Mouse (Mus musculus): ENCODE measurements around the gene Lrrc25.
"Not testable (repeated sequence)": the region's sequence is repeated elsewhere in the genome, so short reads cannot be mapped to it uniquely, and the experiment has no call there.

The Lrrc25 gene

DNA sequence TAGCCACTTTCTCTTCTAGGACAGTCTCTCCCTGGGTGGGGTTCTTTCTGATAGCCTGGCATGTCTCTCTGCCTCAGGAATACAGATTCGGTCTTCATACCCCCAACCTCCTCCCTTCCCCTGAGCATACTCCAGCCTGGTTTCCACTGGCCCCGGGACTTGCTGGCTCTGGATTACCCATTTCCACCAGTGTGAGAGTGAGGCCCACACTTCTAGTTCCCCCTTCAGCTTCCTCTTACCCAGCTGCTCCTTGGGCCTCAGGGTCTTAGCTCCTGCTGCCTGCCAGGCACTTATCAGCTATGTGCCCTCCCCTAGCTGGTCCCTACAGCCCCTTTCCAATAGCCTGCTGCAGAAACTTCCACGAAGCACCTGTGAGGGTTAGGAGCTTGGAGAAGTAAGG lies at the start of gene Lrrc25:
Gene Lrrc25, plus strand, starts transcription at position 262 of the 400 bp plus-strand sequence.
- no peak for DNase-seq

DNA sequence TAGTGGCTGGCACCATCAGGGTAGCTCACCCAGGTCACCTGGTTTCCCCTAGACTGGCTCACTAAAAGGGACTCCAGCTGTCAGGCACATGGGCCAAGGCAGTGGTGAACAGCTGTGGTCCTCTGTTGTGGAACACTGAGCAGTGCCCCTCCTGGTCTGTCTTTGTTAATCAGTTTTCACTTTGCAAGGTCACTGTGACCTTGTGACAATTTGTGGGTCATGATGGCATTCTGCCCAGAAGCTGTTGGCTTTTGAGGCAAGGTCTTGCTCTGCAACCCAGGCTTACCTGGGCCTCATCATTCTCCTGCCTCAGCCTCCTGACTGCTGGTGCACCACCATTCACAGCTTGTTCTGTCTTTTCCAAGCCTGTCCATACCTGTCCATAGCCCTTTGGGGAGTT lies 45.6 kb upstream of the Lrrc25 start:
- no peak for DNase-seq

DNA sequence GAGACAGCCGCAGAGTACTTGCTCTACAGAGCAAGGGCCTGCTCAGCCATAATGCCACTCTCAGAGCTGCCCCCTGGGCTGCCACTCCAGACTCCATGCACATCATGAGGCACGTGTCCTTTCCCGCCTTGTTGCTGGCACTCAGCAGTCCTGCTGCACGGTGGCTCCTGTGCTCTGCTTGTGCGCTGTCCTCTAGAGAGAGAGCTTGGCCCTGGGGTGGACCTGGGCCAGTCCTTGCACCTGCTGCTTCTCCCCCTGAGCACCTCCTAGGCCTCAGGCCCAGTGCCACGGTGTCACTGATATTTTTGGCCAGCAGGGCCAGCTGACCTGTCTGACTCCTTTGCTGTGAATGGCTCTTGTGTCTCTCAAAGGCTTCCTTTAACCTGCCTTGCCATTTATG lies 45.0 kb upstream of the Lrrc25 start:
- peak; percentile 58 for DNase-seq

GRCm38 (mm10) chr8:70574302-70574701 lies 41.7 kb upstream of the Lrrc25 start:
- DNase-seq: no peak

GRCm38 (mm10) chr8:70574915-70575314 lies 41.0 kb upstream of the Lrrc25 start:
- no peak for DNase-seq

DNA sequence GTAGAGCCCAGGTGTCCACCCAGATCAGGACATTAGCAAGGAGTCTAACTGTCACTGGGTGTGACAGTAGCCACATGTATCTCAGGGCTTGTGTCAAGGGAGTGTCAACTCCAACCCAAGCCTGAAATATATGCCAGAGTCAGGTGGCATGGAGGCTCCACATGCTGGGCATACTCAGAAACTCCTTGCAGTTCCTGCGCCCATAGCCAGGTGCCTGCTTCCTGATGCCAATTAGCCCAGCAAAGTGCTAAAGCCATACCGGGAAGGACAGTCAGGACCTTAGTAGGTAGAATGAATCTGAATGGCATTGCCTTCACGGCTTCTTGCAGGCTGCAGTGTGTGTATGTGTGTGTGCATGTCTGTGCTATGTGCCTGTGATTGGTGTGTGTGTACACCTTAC lies 38.7 kb upstream of the Lrrc25 start:
- no peak for DNase-seq

GRCm38 (mm10) chr8:70583476-70584387 lies 32.2 kb upstream of the Lrrc25 start:
- DNase-seq: peak; percentile 74

- no peak for DNase-seq
These were observed 31.2 kb upstream of the Lrrc25 start for GRCm38 (mm10) chr8:70584606-70585257.

DNA sequence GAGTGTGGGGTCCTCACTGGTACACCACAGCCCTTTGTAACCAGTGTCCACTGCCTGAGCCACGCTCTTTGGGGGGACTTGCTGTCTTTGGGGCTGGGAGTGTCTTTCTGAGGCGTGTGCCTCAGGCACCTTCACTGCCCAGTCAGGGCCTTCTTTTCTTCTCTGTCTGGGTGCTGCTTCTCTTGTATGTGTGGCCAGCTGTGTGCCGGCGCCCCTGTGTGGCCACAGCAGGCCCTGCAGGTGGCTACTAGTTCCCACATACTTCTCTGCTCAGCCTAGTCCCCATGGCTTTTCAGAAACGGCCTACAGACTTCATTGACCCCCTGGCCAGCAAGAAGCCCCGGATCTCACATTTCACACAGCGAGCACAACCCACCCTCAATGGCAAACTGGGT lies 30.7 kb upstream of the Lrrc25 start:
- no peak for DNase-seq

DNA sequence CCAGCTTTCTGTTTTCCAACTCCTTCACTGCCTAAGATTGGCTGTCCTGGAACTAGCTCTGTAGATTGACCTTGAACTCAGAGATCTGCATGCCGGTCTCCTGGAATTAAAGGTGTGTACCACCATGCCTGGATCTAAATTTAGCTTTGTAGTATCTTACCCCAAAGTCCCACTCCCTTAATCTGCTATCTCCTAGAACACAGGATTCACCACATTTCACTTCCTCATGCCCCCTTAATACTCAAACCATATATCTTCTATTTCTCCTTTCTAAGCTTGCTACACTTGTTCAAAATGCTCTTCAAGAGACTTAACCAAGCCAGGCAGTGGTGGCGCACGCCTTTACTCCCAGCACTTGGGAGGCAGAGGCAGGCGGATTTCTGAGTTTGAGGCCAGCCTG lies 28.0 kb upstream of the Lrrc25 start:
- not testable (repeated sequence) for DNase-seq

DNA sequence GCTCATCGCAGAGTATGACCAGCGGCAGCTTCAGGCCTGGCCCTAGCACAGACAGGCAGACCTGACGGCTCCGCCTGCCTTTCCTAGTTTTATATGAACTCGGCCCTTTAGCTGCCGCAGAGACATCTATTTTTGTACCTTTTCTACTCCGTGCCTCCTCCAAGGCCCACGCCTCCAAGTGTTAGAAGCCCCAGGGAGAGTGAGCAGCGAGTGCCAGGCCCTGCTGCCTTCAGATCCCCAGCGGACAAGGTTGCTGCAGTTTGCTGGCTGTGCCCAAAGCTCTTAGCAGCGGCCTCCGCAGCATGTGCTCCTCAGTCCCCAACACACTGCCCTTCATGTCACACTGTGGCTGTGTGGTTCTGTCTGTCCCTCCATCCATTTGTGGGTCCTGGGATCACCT lies 24.4 kb upstream of the Lrrc25 start:
- no peak for DNase-seq

GRCm38 (mm10) chr8:70593173-70593572 lies 22.8 kb upstream of the Lrrc25 start:
- DNase-seq: no peak

GRCm38 (mm10) chr8:70593961-70594609 lies 21.9 kb upstream of the Lrrc25 start, which contains the start of gene Isyna1:
Gene Isyna1 (plus strand): TSS chr8:70594373.
- peak; percentile 61 for DNase-seq

GRCm38 (mm10) chr8:70594621-70595564 lies 21.1 kb upstream of the Lrrc25 start:
- peak; percentile 52 for DNase-seq

DNA sequence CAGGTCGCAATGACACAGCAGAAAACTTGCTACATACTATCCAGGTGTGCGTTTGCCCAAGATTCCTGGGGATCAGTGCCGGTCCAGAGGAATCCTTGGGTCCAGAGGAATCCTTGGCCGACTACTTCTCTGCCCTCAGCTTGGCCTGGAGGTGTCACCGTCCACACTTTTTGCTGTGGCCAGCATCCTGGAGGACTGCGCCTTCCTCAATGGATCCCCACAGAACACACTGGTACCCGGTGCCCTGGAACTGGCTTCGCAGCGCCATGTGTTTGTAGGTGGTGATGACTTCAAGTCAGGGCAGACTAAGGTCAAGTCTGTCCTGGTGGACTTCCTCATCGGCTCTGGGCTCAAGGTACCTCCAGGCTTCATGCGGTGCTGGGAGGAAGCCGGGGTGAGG lies 20.1 kb upstream of the Lrrc25 start:
- DNase-seq: no peak

- no peak for DNase-seq
These were observed 19.7 kb upstream of the Lrrc25 start for GRCm38 (mm10) chr8:70596216-70596615.

GRCm38 (mm10) chr8:70596775-70597416 lies 19.1 kb upstream of the Lrrc25 start:
- DNase-seq: peak; percentile 67

DNA sequence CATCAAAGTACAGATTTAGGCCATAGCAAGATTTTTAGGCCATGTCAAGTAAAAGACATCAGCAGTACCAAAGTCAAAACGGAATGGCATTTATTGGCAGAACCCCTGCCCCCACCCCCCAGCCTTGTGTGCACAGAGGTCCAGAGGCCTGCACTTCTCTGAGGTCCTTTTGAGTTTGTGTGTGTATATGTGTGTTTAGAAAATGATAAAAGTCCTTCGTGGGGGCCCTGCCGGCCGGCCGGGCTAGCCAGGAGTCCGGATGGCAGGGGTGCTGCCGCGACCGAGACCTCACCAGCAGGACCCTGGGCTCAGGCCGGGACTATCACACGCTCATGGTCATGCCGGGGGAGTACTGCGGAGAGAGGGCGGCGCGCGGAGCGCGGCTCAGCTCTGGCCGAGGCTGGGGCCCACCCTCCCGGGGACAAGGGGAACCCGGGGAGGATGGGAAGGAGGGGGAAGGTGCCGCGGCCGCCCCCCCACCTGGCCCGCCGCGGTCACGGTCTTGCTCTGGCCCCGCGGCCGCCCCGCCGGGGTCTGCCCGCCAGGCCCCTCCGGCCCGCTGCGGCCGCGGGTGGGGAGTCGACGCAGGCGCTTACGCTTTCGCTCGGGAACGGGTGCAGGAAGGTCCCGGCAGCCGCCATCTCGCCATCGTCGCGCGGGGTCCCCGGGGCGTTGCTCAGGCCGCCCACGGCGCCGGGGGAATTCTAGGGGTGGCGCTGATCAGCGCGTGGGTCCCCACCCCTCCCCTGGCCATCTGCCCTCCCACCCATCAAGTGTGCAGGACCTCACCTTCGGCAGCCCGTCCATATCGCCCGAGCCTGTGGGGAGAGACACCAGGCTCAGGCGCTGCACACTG lies 18.3 kb upstream of the Lrrc25 start:
- DNase-seq: peak; percentile 39

DNA sequence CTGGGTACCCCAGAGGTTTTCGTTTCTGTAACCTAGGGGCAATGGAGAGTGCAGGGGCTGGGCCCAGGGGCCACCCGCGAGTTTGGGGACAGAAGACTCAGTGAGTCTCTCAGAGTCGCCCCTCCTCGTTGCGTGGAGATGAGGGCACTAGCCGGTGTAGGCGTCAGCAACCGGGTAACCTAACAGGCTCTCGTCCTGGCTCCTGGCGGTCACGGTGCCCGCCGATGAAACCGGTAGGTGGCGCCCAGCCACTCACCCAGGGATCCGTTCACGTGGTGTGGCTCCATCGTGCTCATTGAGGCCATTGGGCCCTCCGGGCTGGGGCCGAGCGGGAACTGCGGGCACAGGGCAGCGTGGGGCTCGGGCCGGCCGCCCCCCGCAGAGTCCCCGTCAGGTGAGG lies 17.7 kb upstream of the Lrrc25 start:
- peak; percentile 90 for DNase-seq

DNA sequence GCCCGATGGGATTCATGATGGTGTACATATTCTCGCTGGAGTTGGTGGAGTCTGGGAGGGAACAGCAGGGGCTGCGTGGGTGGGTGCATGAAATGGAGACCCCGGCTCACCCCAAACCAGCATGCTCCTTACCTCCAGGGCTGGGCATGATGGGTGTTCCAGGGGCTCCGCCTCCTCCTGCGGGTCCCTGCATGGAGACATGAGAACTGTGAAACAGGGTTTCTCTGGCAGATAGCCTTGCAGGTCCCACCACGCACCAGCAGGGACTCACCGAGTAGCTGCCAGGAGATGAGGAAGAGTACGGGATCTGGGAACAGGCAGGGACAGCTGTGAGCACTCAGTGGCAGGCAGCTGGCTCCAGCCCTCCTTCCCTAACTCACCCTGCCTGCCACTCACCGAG lies 17.2 kb upstream of the Lrrc25 start:
- no peak for DNase-seq

All from cerebellum, adult 11 months (tissue).